Mouse (Mus musculus): ENCODE data around the gene Gm20517.

GRCm38 (mm10) chr17:47591073-47591472, 20.3 kb upstream of the Gm20517 start:
- TF ChIP-seq CTCF (IDR thresholded peaks at IDR 0.05; ENCODE audit: borderline replicate concordance, insufficient read depth, low read length) (no peak), POLR2A (IDR thresholded peaks at IDR 0.05; ENCODE audit: low read depth, low read length) (no peak)

Data from embryonic fibroblast, embryonic 13.5 days (primary cell).